Mouse (Mus musculus) kidney, adult 2 months (tissue): Measurements from ENCODE around the gene Ell. TPM values are rescaled to one million over a fixed set of nuclear protein-coding genes. Genes with fewer than 3 reads are reported as not detected.

Source experiments
- DNase-seq: peaks from one replicate; pipeline ENCODE4 v3.0.0; 2021
- H3K27ac ChIP-seq: fragments of 200-500 bp; 2 replicates; pipeline ENCODE4 v1.5.1; 2012; ENCODE audit warnings: low read depth, low read length, control low read depth, inconsistent platforms; ENCODE audit not compliant: insufficient read depth
- H3K27me3 ChIP-seq: fragments of 200-500 bp; replicated peaks from 2 replicates; pipeline ENCODE4 v1.6.1; 2012; ENCODE audit warnings: mild to moderate bottlenecking, moderate library complexity, low read length, inconsistent platforms; ENCODE audit not compliant: control insufficient read depth, insufficient read depth
- H3K36me3 ChIP-seq: fragments of 200-500 bp; 2 replicates; pipeline ENCODE4 v1.6.1; 2012; ENCODE audit warnings: mild to moderate bottlenecking, moderate library complexity, low read length, inconsistent platforms; ENCODE audit not compliant: control insufficient read depth, insufficient read depth
- H3K4me1 ChIP-seq: fragments of 200-500 bp; 2 replicates; pipeline ENCODE4 v1.6.1; 2011; ENCODE audit warnings: low read length; ENCODE audit not compliant: control insufficient read depth, insufficient read depth
- H3K4me3 ChIP-seq: fragments of 200-500 bp; 2 replicates; pipeline ENCODE4 v1.5.1; 2011; ENCODE audit warnings: mild to moderate bottlenecking, low read depth, low read length, control low read depth; ENCODE audit not compliant: insufficient read depth
- CTCF ChIP-seq: fragments of 200-500 bp; conservative IDR thresholded peaks from 2 replicates; pipeline ENCODE4 v1.5.1; 2011; ENCODE audit warnings: low read depth, mild to moderate bottlenecking, control low read depth, low read length, moderate library complexity, mixed read lengths; ENCODE audit not compliant: insufficient read depth, insufficient read length
- POLR2A ChIP-seq: fragments of 200-500 bp; IDR thresholded peaks from one replicate; pipeline ENCODE4 v1.6.1; 2011; ENCODE audit warnings: low read depth, low read length, control low read depth
- WGBS: fragments of 180-500 bp; shearing (Covaris S2); methylation state at CpG from one replicate; pipeline ENCODE4 v1.1.7; 2018; 5-methylcytosine and 5-hydroxymethylcytosine counted together
- polyA plus RNA-seq: library from polyadenylated mRNA; depleted of rRNA; stranded (reverse); fragments of >200 nt; gene quantifications from 2 replicates; pipeline ENCODE4 v1.2.3, GENCODE M21; 2012

Gene Ell
- polyA plus RNA-seq, 1 experiment, result 16.4 TPM

GRCm38 (mm10) chr8:70502540-70502939, 36.7 kb upstream of the Ell start:
- H3K4me3 ChIP-seq, result no peak overlapping the region
- TF ChIP-seq CTCF (no peak), POLR2A (no peak)
- no peaks in the 10 kb centered on the region for H3K27me3 ChIP-seq
- no peaks in the 10 kb centered on the region; the same call in 1 of the 2 replicates for H3K36me3 ChIP-seq
- H3K4me1 ChIP-seq, result peaks cover 10% of the 10 kb centered on the region; the same call in 1 of the 2 replicates
- H3K27ac ChIP-seq, result no peak overlapping the region
- WGBS, result 61% methylated on average over 12 of the region's 12 CpGs
- no peak for DNase-seq

- H3K27me3 ChIP-seq, result no peaks in the 10 kb centered on the region
These were observed 36.1 kb upstream of the Ell start for GRCm38 (mm10) chr8:70503062-70503750.

GRCm38 (mm10) chr8:70504291-70504716, 35.0 kb upstream of the Ell start:
- Histone ChIP-seq H3K4me3 (no peak overlapping the region), H3K36me3 (no peaks in the 10 kb centered on the region; the same call in 1 of the 2 replicates), H3K4me1 (peaks cover 17% of the 10 kb centered on the region), H3K27me3 (no peaks in the 10 kb centered on the region), H3K27ac (peak overlapping the region; percentile 1; the same call in 1 of the 2 replicates)
- TF ChIP-seq CTCF (no peak), POLR2A (no peak)
- 35% methylated on average over 16 of the region's 16 CpGs for WGBS
- peak; percentile 76 for DNase-seq

More at GRCm38 (mm10) chr8:70503062-70503750, 36.1 kb upstream of the Ell start:
- Histone ChIP-seq H3K4me3 (no peak overlapping the region), H3K36me3 (no peaks in the 10 kb centered on the region; the same call in 1 of the 2 replicates), H3K4me1 (peaks cover 10% of the 10 kb centered on the region; the same call in 1 of the 2 replicates), H3K27ac (no peak overlapping the region)
- peak; percentile 76 for DNase-seq
- TF ChIP-seq CTCF (peak; percentile 67), POLR2A (no peak)
- 18% methylated on average over 46 of the region's 46 CpGs for WGBS

GRCm38 (mm10) chr8:70504851-70505250, 34.4 kb upstream of the Ell start:
- DNase-seq, result peak; percentile 79
- Histone ChIP-seq H3K27me3 (no peaks in the 10 kb centered on the region), H3K4me1 (peaks cover 18% of the 10 kb centered on the region), H3K27ac (0 out of 2 replicates have a peak overlapping the region, but pooled peaks have one; percentile 1), H3K4me3 (no peak overlapping the region), H3K36me3 (no peaks in the 10 kb centered on the region; the same call in 1 of the 2 replicates)
- no peak for TF ChIP-seq POLR2A
- peak; percentile 80 for TF ChIP-seq CTCF
- WGBS, result 80% methylated on average over 3 of the region's 3 CpGs

- WGBS, result 33% methylated on average over 32 of the region's 32 CpGs
- TF ChIP-seq POLR2A (no peak), CTCF (no peak)
- peak overlapping the region; percentile 47; the same call in 1 of the 2 replicates for H3K27ac ChIP-seq
- H3K27me3 ChIP-seq, result no peaks in the 10 kb centered on the region
- H3K36me3 ChIP-seq, result no peaks in the 10 kb centered on the region; the same call in 1 of the 2 replicates
- peak overlapping the region; percentile 92 for H3K4me3 ChIP-seq
- DNase-seq, result no peak
- peaks cover 18% of the 10 kb centered on the region for H3K4me1 ChIP-seq
These were observed 33.4 kb upstream of the Ell start for GRCm38 (mm10) chr8:70505698-70506327.

GRCm38 (mm10) chr8:70506328-70507026, 32.8 kb upstream of the Ell start, which contains the start of gene Rex1bd:
Gene Rex1bd, minus strand, starts transcription at chr8:70506752.
- peak; percentile 97 for DNase-seq
- peak within 1 kb of the TSS; percentile 92 for H3K4me3 ChIP-seq
- TF ChIP-seq CTCF (peak; percentile 72), POLR2A (peak; percentile 9)
- WGBS, result 3% methylated on average over 40 of the region's 40 CpGs
- no peaks in the 10 kb centered on the region; the same call in 1 of the 2 replicates for H3K36me3 ChIP-seq
- H3K27ac ChIP-seq, result peak within 1 kb of the TSS; percentile 47; the same call in 1 of the 2 replicates
- peaks cover 18% of the 10 kb centered on the region for H3K4me1 ChIP-seq
- H3K27me3 ChIP-seq, result no peaks in the 10 kb centered on the region
